Mouse (Mus musculus): Measurements from ENCODE around the gene Polr1e. TPM values are rescaled to one million over a fixed set of nuclear protein-coding genes. Genes with fewer than 3 reads are reported as not detected.
"Not testable (repeated sequence)": the region's sequence is repeated elsewhere in the genome, so short reads cannot be mapped to it uniquely, and the experiment has no call there.

Gene Polr1e
- polyA plus RNA-seq, 1 experiment from 2014 or later = 39.6 TPM

DNA sequence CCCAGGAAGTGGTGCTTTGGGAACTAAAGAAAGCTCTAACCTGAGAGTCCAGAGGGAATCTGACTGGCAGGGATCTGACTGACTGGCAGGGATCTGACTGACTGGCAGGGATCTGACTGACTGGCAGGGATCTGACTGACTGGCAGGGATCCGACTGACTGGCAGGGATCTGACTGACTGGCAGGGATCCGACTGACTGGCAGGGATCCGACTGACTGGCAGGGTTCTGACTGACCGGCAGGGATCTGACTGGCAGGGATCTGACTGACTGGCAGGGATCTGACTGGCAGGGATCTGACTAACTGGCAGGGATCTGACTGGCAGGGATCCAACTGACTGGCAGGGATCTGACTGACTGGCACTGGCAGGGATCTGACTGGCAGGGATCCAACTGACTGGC is 62.7 kb downstream of the Polr1e start:
- H3K4me2 ChIP-seq (ENCODE audit: low read length); H3K27ac ChIP-seq (replicated peaks; ENCODE audit: low read depth, low read length); H3K36me3 ChIP-seq (ENCODE audit: control insufficient read depth, insufficient read depth, low read length); H3K4me3 ChIP-seq (replicated peaks; ENCODE audit: low read depth, low read length); H3K27me3 ChIP-seq (ENCODE audit: control insufficient read depth, insufficient read depth, low read length); H3K9ac ChIP-seq (replicated peaks; ENCODE audit: low read length); DNase-seq; ATAC-seq (ENCODE audit: low FRiP score, low TSS enrichment); H3K9me3 ChIP-seq (ENCODE audit: control insufficient read depth, low read length): not testable (repeated sequence)
- 90% methylated on average over 4 of the region's 4 CpGs for WGBS
- H3K4me1 ChIP-seq (ENCODE audit: control insufficient read depth, insufficient read depth, low read length) = peaks cover 13% of the 10 kb centered on the region; the same call in 1 of the 2 replicates

DNA sequence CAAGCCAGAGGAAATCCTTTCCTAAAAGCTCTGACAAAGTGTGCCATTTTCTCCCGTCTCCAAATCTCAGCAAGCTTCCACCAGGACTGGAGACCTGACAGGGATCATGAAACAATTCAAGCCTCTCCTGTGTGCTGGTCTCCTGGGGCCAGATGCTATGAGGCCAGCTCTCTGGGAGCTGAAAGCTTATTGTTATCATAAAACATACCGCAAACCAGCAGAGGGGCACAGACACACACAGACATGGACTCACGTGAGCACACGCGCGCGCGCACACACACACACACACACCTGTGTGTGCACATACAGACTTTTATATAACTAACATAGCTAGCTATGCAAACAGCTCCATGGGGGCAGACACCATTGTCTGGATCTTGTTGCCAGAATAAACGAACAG is 64.6 kb downstream of the Polr1e start:
- no peaks in the 10 kb centered on the region for H3K9me3 ChIP-seq (ENCODE audit: control insufficient read depth, low read length)
- H3K4me2 ChIP-seq (ENCODE audit: low read length) = peak overlapping the region; percentile 68
- no peaks in the 10 kb centered on the region for H3K36me3 ChIP-seq (ENCODE audit: control insufficient read depth, insufficient read depth, low read length)
- peak overlapping the region; percentile 90 for H3K9ac ChIP-seq (replicated peaks; ENCODE audit: low read length)
- H3K27ac ChIP-seq (replicated peaks; ENCODE audit: low read depth, low read length) = peak overlapping the region; percentile 72
- no peak for ATAC-seq (ENCODE audit: low FRiP score, low TSS enrichment)
- peak; percentile 56 for DNase-seq
- H3K4me3 ChIP-seq (replicated peaks; ENCODE audit: low read depth, low read length) = peak overlapping the region; percentile 86
- H3K4me1 ChIP-seq (ENCODE audit: control insufficient read depth, insufficient read depth, low read length) = peaks cover 13% of the 10 kb centered on the region; the same call in 1 of the 2 replicates
- no peaks in the 10 kb centered on the region for H3K27me3 ChIP-seq (ENCODE audit: control insufficient read depth, insufficient read depth, low read length)
- 61% methylated on average over 9 of the region's 9 CpGs for WGBS

DNA sequence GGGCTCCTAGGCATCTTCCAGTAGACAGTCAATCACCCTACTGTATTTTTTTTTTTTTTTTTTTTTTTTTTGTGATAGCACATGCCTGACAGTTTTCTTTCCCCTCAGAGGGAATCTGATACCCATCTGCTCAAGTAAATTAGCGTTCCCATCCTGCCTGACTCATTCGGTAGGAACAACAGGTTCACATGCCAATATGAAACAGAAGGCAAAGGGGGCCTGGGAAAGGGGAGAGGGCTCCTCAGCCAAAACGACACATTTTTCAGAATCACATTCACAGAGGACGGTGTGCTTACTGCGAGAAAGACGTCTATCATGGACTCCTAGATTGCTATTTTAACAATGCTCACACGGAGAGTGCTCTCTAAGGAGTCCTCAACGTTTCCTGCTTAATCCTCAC is 65.1 kb downstream of the Polr1e start:
- under 1% methylated on average over 8 of the region's 8 CpGs for WGBS
- Histone ChIP-seq H3K9ac (replicated peaks; ENCODE audit: low read length) (peak overlapping the region; percentile 90), H3K27me3 (ENCODE audit: control insufficient read depth, insufficient read depth, low read length) (no peaks in the 10 kb centered on the region), H3K36me3 (ENCODE audit: control insufficient read depth, insufficient read depth, low read length) (no peaks in the 10 kb centered on the region), H3K4me1 (ENCODE audit: control insufficient read depth, insufficient read depth, low read length) (peaks cover 13% of the 10 kb centered on the region; the same call in 1 of the 2 replicates), H3K4me2 (ENCODE audit: low read length) (peak overlapping the region; percentile 68), H3K9me3 (ENCODE audit: control insufficient read depth, low read length) (no peaks in the 10 kb centered on the region), H3K4me3 (replicated peaks; ENCODE audit: low read depth, low read length) (peak overlapping the region; percentile 86), H3K27ac (replicated peaks; ENCODE audit: low read depth, low read length) (peak overlapping the region; percentile 85; the same call in 1 of the 2 replicates)
- ATAC-seq (ENCODE audit: low FRiP score, low TSS enrichment) = no peak
- DNase-seq = peak; percentile 50

DNA sequence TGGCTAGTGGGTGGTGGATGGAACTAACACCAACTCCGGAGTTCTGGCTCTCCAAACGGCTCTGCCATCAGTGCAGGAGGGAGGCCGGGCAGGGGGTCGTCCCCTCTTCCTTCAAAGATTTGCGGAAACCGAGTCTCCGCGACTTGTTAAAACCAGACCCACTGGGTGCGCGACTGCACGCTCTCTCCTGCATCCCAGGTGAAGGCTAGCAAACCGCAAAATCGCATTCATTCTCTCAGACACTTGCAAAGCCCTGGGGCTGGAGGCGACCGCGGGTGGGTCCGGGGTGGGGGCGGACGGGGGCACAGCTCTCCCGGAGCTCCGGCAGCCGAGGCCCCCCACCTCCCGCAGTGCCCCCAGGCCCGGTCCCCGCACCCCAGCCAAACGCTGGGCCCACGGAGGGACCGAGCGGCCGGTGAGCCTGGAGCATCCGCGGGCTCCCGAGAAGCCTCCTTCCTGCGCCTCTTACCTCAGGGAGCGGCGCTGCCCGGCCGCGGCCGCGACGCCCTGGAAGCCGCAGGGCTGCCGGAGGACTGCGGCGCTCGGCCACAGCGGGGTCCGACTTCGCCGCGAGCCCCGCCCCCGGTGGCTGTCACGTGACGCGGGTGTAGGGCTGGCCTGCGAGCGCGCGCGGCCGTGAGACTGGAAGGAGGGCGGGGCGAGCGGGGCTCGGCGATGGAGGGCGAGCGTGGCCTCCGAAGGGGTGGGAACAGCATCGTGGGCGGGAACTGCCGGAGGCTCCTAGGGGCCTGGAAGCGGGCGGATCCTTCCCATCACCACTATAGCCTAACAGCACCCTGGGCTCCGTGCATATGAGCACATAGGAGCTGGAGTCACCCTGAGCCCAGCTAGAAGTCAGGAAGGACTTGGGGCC is 65.9 kb downstream of the Polr1e start, which contains the start of gene Fbxo10:
Gene Fbxo10, minus strand, starts transcription at position 584 of the 874 bp plus-strand sequence.
- Histone ChIP-seq H3K36me3 (ENCODE audit: control insufficient read depth, insufficient read depth, low read length) (no peaks in the 10 kb centered on the region), H3K9ac (replicated peaks; ENCODE audit: low read length) (peak within 1 kb of the TSS; percentile 90), H3K27me3 (ENCODE audit: control insufficient read depth, insufficient read depth, low read length) (no peaks in the 10 kb centered on the region), H3K4me2 (ENCODE audit: low read length) (peak within 1 kb of the TSS; percentile 68), H3K9me3 (ENCODE audit: control insufficient read depth, low read length) (no peaks in the 10 kb centered on the region), H3K4me1 (ENCODE audit: control insufficient read depth, insufficient read depth, low read length) (peaks cover 13% of the 10 kb centered on the region; the same call in 1 of the 2 replicates), H3K4me3 (replicated peaks; ENCODE audit: low read depth, low read length) (peak within 1 kb of the TSS; percentile 86), H3K27ac (replicated peaks; ENCODE audit: low read depth, low read length) (peak within 1 kb of the TSS; percentile 85)
- ATAC-seq (ENCODE audit: low FRiP score, low TSS enrichment) (peak; percentile 90), DNase-seq (peak; percentile 97)
- WGBS = under 1% methylated on average over 77 of the region's 77 CpGs

DNA sequence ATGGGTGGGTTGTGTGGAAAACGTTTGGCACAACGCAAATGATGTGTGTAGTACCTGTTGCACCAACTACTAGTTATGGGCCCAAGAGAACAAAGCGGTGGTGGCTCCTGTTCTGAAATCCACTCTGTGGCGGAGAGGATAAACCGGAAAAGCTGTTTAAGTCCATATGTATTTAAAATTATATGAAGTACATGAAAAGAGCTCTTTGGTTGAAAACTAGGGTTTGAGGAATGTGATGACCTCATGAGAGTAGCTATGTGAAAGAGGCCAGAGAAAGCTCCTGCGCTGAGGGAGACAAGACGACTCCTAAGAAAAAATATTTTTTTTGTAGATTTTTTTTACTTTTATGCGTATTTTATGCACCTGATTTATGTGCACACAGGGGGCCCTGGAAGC is 66.5 kb downstream of the Polr1e start:
- Histone ChIP-seq H3K9me3 (ENCODE audit: control insufficient read depth, low read length) (no peaks in the 10 kb centered on the region), H3K27me3 (ENCODE audit: control insufficient read depth, insufficient read depth, low read length) (no peaks in the 10 kb centered on the region), H3K4me3 (replicated peaks; ENCODE audit: low read depth, low read length) (peak overlapping the region; percentile 86), H3K4me1 (ENCODE audit: control insufficient read depth, insufficient read depth, low read length) (peaks cover 13% of the 10 kb centered on the region; the same call in 1 of the 2 replicates), H3K36me3 (ENCODE audit: control insufficient read depth, insufficient read depth, low read length) (no peaks in the 10 kb centered on the region), H3K27ac (replicated peaks; ENCODE audit: low read depth, low read length) (peak overlapping the region; percentile 68), H3K9ac (replicated peaks; ENCODE audit: low read length) (peak overlapping the region; percentile 90), H3K4me2 (ENCODE audit: low read length) (peak overlapping the region; percentile 68)
- 44% methylated on average over 8 of the region's 8 CpGs for WGBS
- DNase-seq (no peak), ATAC-seq (ENCODE audit: low FRiP score, low TSS enrichment) (no peak)

Other genes starting within 250 kb of the Polr1e start
- gene Grhpr, start 37.2 kb upstream of the Polr1e start, polyA plus RNA-seq (2014; fragmentation: Nextera tagmentation; extraction: Ambion mirVana) = 18.2 and 20.7 TPM in 2 replicates
- gene Zbtb5, start 6.2 kb upstream of the Polr1e start, polyA plus RNA-seq (2014; fragmentation: Nextera tagmentation; extraction: Ambion mirVana) = 45.7 and 55.5 TPM in 2 replicates
- 10.5 and 11.2 TPM in 2 replicates for gene Fbxo10, start 66.0 kb downstream of the Polr1e start, polyA plus RNA-seq (2014; fragmentation: Nextera tagmentation; extraction: Ambion mirVana)
- 157 and 179 TPM in 2 replicates for gene Tomm5, start 89.5 kb downstream of the Polr1e start, polyA plus RNA-seq (2014; fragmentation: Nextera tagmentation; extraction: Ambion mirVana)
- gene Frmpd1, start 166.3 kb downstream of the Polr1e start, polyA plus RNA-seq (2014; fragmentation: Nextera tagmentation; extraction: Ambion mirVana) = 0.80 and 1.5 TPM in 2 replicates